In the genomic region with DNA sequence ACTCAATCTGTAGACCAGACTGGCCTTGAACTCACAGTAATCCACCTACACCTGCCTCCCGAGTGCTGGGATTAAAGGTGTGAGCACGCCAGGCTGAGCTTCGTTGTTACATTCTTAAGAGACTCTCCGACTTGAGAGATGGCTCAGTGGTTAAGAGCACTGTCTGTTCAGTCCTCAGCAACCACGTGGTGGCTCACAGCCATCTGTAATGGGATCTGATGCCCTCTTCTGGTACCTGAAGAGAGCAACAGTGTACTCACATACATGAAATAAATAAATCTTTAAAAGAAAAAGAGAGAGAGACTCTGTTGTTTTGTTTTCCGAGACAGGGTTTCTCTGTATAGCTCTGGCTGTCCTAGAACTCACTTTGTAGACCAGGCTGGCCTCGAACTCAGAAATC, we compare ENCODE assay signal across 8 mouse cellular contexts. TPM values are rescaled to one million over a fixed set of nuclear protein-coding genes. Genes with fewer than 3 reads are reported as not detected.
DNase-seq lines count a peak whose midpoint lies in the region; ATAC-seq and TF ChIP-seq lines count a peak whose summit lies in the region.
"Not testable (repeated sequence)": the region's sequence is repeated elsewhere in the genome, so short reads cannot be mapped to it uniquely, and the experiment has no call there.

No protein-coding gene starts in this region.

- not testable (repeated sequence) for H3K79me3 ChIP-seq in C2C12 (ENCODE audit: low read depth)

- H3ac ChIP-seq in C2C12 (ENCODE audit: control insufficient read depth, insufficient read length, low read depth), result not testable (repeated sequence)

- not testable (repeated sequence) for H3K27ac ChIP-seq in gastrocnemius, adult 2 months; kidney, adult 2 months (ENCODE audit: insufficient read depth, low read depth, low read length); liver, embryonic 14.5 days; midbrain, postnatal 0 days (ENCODE audit: low read depth, low read length)

- intact Hi-C loops in gastrocnemius, adult 2 months (cut with DNase I), result not testable (repeated sequence)

- not testable (repeated sequence) for TF ChIP-seq EP300 in liver, embryonic 14.5 days (IDR thresholded peaks at IDR 0.05; ENCODE audit: low read depth)

- not testable (repeated sequence) for H3K4me1 ChIP-seq in kidney, adult 2 months (ENCODE audit: control insufficient read depth, insufficient read depth, low read length); midbrain, postnatal 0 days (ENCODE audit: insufficient read depth, low read length)
- peaks cover 6 to 13% of the 10 kb centered on the region in 2 experiments; a peak in 3 of 4 replicates for H3K4me1 ChIP-seq in liver, embryonic 14.5 days (replicated peaks; ENCODE audit: control insufficient read depth in 2 of 2, insufficient read depth in 2 of 2, low read length in 1 of 2)

- H3K4me3 ChIP-seq in C2C12 (ENCODE audit: insufficient read depth, poor library complexity, severe bottlenecking); gastrocnemius, adult 2 months; kidney, adult 2 months (ENCODE audit: insufficient read depth, low read depth, low read length); liver, embryonic 14.5 days (ENCODE audit: insufficient read depth in 1 of 2, low read depth in 2 of 2, low read length in 2 of 2); midbrain, postnatal 0 days (ENCODE audit: low read depth, low read length): not testable (repeated sequence)

- peak; percentile 47; the same call in 1 of the 2 replicates for ATAC-seq in liver, embryonic 14.5 days (ENCODE audit: insufficient read depth)
- ATAC-seq in midbrain, postnatal 0 days (ENCODE audit: low FRiP score), result not testable (repeated sequence)

- not testable (repeated sequence) for TF ChIP-seq CTCF in C2C12 (IDR thresholded peaks at IDR 0.05; ENCODE audit: control insufficient read depth, insufficient read depth, insufficient read length)
- TF ChIP-seq CTCF in brain, embryonic 14.5 days (IDR thresholded peaks at IDR 0.05; ENCODE audit: borderline replicate concordance, extremely low read depth, insufficient read depth, insufficient read length), result peak; percentile 8; the same call in 1 of the 2 replicates
- TF ChIP-seq CTCF in gastrocnemius, adult 2 months (IDR thresholded peaks at IDR 0.05), result peak; percentile 26; the same call in 1 of the 2 replicates
- TF ChIP-seq CTCF in kidney, adult 2 months (conservative IDR thresholded peaks at IDR 0.05; ENCODE audit: insufficient read depth, insufficient read length, low read depth, low read length), result peak; percentile 46
- peak; percentile 60 for TF ChIP-seq CTCF in liver, embryonic 14.5 days (IDR thresholded peaks at IDR 0.05; ENCODE audit: low read depth)
- TF ChIP-seq CTCF in midbrain, postnatal 0 days (IDR thresholded peaks at IDR 0.05), result peak; percentile 44

- not testable (repeated sequence) for H3K27me3 ChIP-seq in C2C12 (ENCODE audit: control insufficient read depth, insufficient read depth, insufficient read length); kidney, adult 2 months (replicated peaks; ENCODE audit: control insufficient read depth, insufficient read depth, low read length); liver, embryonic 14.5 days (ENCODE audit: control insufficient read depth, insufficient read depth, low read length); midbrain, postnatal 0 days (ENCODE audit: insufficient read depth, low read length)

- TF ChIP-seq POLR2A in brain, embryonic 14.5 days (IDR thresholded peaks at IDR 0.05; ENCODE audit: borderline replicate concordance, extremely low read depth, insufficient read depth, insufficient read length, poor library complexity, severe bottlenecking); kidney, adult 2 months (IDR thresholded peaks at IDR 0.05; ENCODE audit: low read depth, low read length): not testable (repeated sequence)

- 68% methylated on average over 7 of the region's 7 CpGs for WGBS in kidney, adult 2 months
- 57% methylated on average over 7 of the region's 7 CpGs for WGBS in liver, embryonic 14.5 days (ENCODE audit: insufficient replicate concordance)
- 68% methylated on average over 7 of the region's 7 CpGs for WGBS in midbrain, postnatal 0 days

- DNase-seq in NIH3T3 (ENCODE audit: low read depth), result peak; percentile 49
- not testable (repeated sequence) for DNase-seq in brain, embryonic 14.5 days (ENCODE audit: low read depth); gastrocnemius, adult 2 months; liver, embryonic 14.5 days (ENCODE audit: low read depth in 3 of 3, low spot score in 3 of 3); midbrain, postnatal 0 days (ENCODE audit: low spot score)
- peak; percentile 24 for DNase-seq in kidney, adult 2 months
- peak; percentile 57 for DNase-seq in thymus, postnatal 0 days (ENCODE audit: low spot score)

- H3K9me3 ChIP-seq in liver, embryonic 14.5 days (ENCODE audit: control insufficient read depth, low read length); midbrain, postnatal 0 days (ENCODE audit: low read length): not testable (repeated sequence)

- not testable (repeated sequence) for H3K79me2 ChIP-seq in C2C12 (ENCODE audit: control insufficient read depth, insufficient read depth)

- not testable (repeated sequence) for H3K4me2 ChIP-seq in liver, embryonic 14.5 days (ENCODE audit: low read depth); midbrain, postnatal 0 days (ENCODE audit: low read depth, low read length, poor library complexity, severe bottlenecking)

- H3K36me3 ChIP-seq in C2C12 (ENCODE audit: control insufficient read depth, insufficient read depth); kidney, adult 2 months (ENCODE audit: control insufficient read depth, insufficient read depth, low read length); liver, embryonic 14.5 days (replicated peaks; ENCODE audit: control insufficient read depth, insufficient read depth, low read depth); midbrain, postnatal 0 days (ENCODE audit: insufficient read depth, low read length): not testable (repeated sequence)

- not testable (repeated sequence) for H3K9ac ChIP-seq in liver, embryonic 14.5 days (replicated peaks); midbrain, postnatal 0 days (replicated peaks; ENCODE audit: low read length, poor library complexity, severe bottlenecking)

TF ChIP-seq in C2C12, 6 proteins besides CTCF, POLR2A, EP300 and RAD21:
- TF ChIP-seq USF1 (IDR thresholded peaks at IDR 0.05; ENCODE audit: low read depth), result peak; percentile 53
- TF ChIP-seq MAX (IDR thresholded peaks at IDR 0.05), result peak; percentile 34

RNA-seq across cellular contexts. Expression of a gene that starts 35.7 kb away (rescaled TPM):
- 296 TPM for polyA plus RNA-seq in C2C12 (2012; fragmentation: generic; extraction: Trizol)
- 254 and 296 TPM in 2 replicates for polyA plus RNA-seq in brain, embryonic 14.5 days (2012; rRNA removed)
- 100 to 1,000 TPM; 115 to 122 TPM for total RNA-seq in gastrocnemius, adult 2 months (2021)
- polyA plus RNA-seq in kidney, adult 2 months (2012; rRNA removed), result 215 and 275 TPM in 2 replicates
- 72.6 and 141 TPM in 2 replicates for polyA plus RNA-seq in liver, embryonic 14.5 days (2012; rRNA removed)
- polyA plus RNA-seq in liver, embryonic 14.5 days (2014; fragmentation: Nextera tagmentation; extraction: Ambion mirVana), result 243 and 263 TPM in 2 replicates
- total RNA-seq in midbrain, postnatal 0 days (2014; rRNA removed), result 287 and 293 TPM in 2 replicates
- 596 and 650 TPM in 2 replicates for polyA plus RNA-seq in midbrain, postnatal 0 days (2015; fragmentation: Nextera tagmentation; extraction: Ambion mirVana)
- 519 and 548 TPM in 2 replicates for polyA plus RNA-seq in thymus, postnatal 0 days (2015; fragmentation: Nextera tagmentation; extraction: Ambion mirVana)

RNA-seq across cellular contexts. Expression of a gene that starts 35.8 kb away (rescaled TPM):
- polyA plus RNA-seq in C2C12 (2012; fragmentation: generic; extraction: Trizol), result 20.3 TPM
- 27.3 and 30.9 TPM in 2 replicates for polyA plus RNA-seq in brain, embryonic 14.5 days (2012; rRNA removed)
- total RNA-seq in gastrocnemius, adult 2 months (2021), result 10 to 100 TPM; 12.8 to 14.8 TPM
- polyA plus RNA-seq in kidney, adult 2 months (2012; rRNA removed), result 4.9 and 5.2 TPM in 2 replicates
- polyA plus RNA-seq in liver, embryonic 14.5 days (2012; rRNA removed), result 1.9 and 2.5 TPM in 2 replicates
- polyA plus RNA-seq in liver, embryonic 14.5 days (2014; fragmentation: Nextera tagmentation; extraction: Ambion mirVana), result 1.7 TPM in 2 replicates
- total RNA-seq in midbrain, postnatal 0 days (2014; rRNA removed), result 48.5 and 53.2 TPM in 2 replicates
- polyA plus RNA-seq in midbrain, postnatal 0 days (2015; fragmentation: Nextera tagmentation; extraction: Ambion mirVana), result 10.7 and 13.4 TPM in 2 replicates
- polyA plus RNA-seq in thymus, postnatal 0 days (2015; fragmentation: Nextera tagmentation; extraction: Ambion mirVana), result 7.6 and 10.8 TPM in 2 replicates
